Mouse (Mus musculus): ENCODE measurements around the gene Eif5a.

- TF ChIP-seq GATA1 (IDR thresholded peaks at IDR 0.05; ENCODE audit: borderline replicate concordance, low read length) (no peak), FLI1 (IDR thresholded peaks at IDR 0.05; ENCODE audit: low read length) (no peak)
These were observed 5.8 kb downstream of the Eif5a start for GRCm38 (mm10) chr11:69915667-69916627.

Measured in megakaryocyte, embryonic 14.5 days (primary cell).